Mouse (Mus musculus): ENCODE results near the gene Rab11fip4.

- no peak for TF ChIP-seq POLR2A (IDR thresholded peaks at IDR 0.05; ENCODE audit: low read depth, low read length)
- no peak for TF ChIP-seq CTCF (IDR thresholded peaks at IDR 0.05; ENCODE audit: borderline replicate concordance, insufficient read depth, low read length)
These were observed 138.4 kb downstream of the Rab11fip4 start for GRCm38 (mm10) chr11:79729231-79730047.

All from embryonic fibroblast, embryonic 13.5 days (primary cell).